Mouse (Mus musculus): Measurements from ENCODE around the gene Oard1.

DNA sequence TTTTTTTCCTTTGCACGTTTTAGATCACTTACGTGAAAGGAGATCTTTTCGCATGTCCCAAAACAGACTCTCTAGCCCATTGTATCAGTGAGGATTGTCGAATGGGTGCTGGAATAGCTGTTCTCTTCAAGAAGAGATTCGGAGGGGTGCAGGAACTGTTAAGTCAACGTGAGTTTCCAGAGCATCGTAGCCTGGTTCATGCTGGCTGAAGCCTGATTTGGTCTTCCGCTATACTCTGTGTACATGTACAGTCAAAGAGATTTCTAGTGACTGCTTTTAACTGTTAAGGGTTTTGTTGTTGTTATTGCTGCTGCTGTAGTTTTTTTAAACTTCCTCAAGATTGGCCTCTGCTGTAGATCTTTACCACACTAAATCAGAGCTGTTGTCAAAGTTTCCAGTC lies 1.4 kb downstream of the Oard1 start:
- TF ChIP-seq CTCF (IDR thresholded peaks at IDR 0.05; ENCODE audit: control insufficient read depth, insufficient read depth, insufficient read length) (no peak), USF1 (IDR thresholded peaks at IDR 0.05; ENCODE audit: low read depth) (no peak)

Data from C2C12 (cell line).